Mouse (Mus musculus): ENCODE results near the gene Tesc. TPM values are rescaled to one million over a fixed set of nuclear protein-coding genes. Genes with fewer than 3 reads are reported as not detected.

Tesc gene
- polyA plus RNA-seq, 1 experiment from 2014 or later = 29.4 TPM

DNA sequence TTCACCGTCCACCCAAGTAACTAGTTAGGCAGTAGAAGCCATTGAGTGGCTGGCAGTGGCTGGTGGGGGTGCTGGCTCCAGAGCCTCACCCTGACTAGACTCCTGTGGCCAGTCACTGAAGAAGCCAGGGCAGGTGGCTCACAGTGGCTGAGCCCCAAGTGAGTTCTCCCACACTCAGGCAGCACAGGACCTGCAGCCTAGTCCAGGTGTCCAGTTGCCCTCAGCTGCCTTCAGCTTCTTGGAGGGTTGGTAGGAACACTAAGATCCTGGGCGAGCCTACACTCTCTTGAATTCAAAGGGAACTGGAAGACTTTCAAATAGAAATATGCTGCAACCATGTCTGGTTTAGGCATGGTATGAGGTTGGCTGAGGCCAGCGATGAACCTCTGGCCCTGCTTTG, 39.7 kb upstream of the Tesc start:
- ATAC-seq (replicated peaks; ENCODE audit: low FRiP score, low read depth) (no peak), DNase-seq (ENCODE audit: low spot score) (no peak)
- no peaks in the 10 kb centered on the region for H3K27me3 ChIP-seq (ENCODE audit: insufficient read depth, low read length)
- peaks cover 71% of the 10 kb centered on the region for H3K36me3 ChIP-seq (ENCODE audit: insufficient read depth, low read length)
- TF ChIP-seq CTCF (IDR thresholded peaks at IDR 0.05; ENCODE audit: low read depth) = no peak
- WGBS = 86% methylated on average over 3 of the region's 3 CpGs
- no peak overlapping the region for H3K9ac ChIP-seq (ENCODE audit: low read depth, low read length)
- H3K4me2 ChIP-seq (ENCODE audit: low read length) = no peak overlapping the region
- no peak overlapping the region for H3K4me3 ChIP-seq (replicated peaks; ENCODE audit: low read depth, low read length)
- no peaks in the 10 kb centered on the region for H3K4me1 ChIP-seq (replicated peaks; ENCODE audit: insufficient read depth, low read length)
- no peak overlapping the region for H3K27ac ChIP-seq
- no peaks in the 10 kb centered on the region for H3K9me3 ChIP-seq (replicated peaks; ENCODE audit: low read length)

DNA sequence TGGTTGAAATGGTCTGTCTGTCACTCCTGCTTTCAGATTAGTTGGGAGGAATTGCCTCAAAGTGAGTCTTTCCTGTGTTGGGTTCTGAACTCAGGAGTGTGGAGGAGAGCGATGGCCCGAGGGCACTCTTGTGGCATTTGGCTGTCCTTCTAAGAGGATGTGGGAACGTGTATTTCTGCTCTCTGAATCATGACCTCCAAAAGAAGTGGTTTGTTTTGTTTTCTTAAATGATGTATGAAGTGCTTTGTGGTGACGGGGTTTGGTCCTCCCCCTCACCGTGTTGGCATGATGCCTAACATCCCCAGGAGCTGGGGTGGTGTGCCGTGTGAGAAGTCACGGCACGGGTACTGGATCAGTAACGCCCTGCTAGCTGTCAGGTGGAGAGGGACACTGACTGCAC, 39.2 kb upstream of the Tesc start:
- Histone ChIP-seq H3K27me3 (ENCODE audit: insufficient read depth, low read length) (no peaks in the 10 kb centered on the region), H3K9ac (ENCODE audit: low read depth, low read length) (no peak overlapping the region), H3K4me2 (ENCODE audit: low read length) (no peak overlapping the region), H3K4me3 (replicated peaks; ENCODE audit: low read depth, low read length) (no peak overlapping the region), H3K36me3 (ENCODE audit: insufficient read depth, low read length) (peaks cover 69% of the 10 kb centered on the region), H3K4me1 (replicated peaks; ENCODE audit: insufficient read depth, low read length) (no peaks in the 10 kb centered on the region), H3K9me3 (replicated peaks; ENCODE audit: low read length) (no peaks in the 10 kb centered on the region), H3K27ac (no peak overlapping the region)
- WGBS = 56% methylated on average over 9 of the region's 9 CpGs
- no peak for DNase-seq (ENCODE audit: low spot score)
- no peak for TF ChIP-seq CTCF (IDR thresholded peaks at IDR 0.05; ENCODE audit: low read depth)
- no peak for ATAC-seq (replicated peaks; ENCODE audit: low FRiP score, low read depth)

DNA sequence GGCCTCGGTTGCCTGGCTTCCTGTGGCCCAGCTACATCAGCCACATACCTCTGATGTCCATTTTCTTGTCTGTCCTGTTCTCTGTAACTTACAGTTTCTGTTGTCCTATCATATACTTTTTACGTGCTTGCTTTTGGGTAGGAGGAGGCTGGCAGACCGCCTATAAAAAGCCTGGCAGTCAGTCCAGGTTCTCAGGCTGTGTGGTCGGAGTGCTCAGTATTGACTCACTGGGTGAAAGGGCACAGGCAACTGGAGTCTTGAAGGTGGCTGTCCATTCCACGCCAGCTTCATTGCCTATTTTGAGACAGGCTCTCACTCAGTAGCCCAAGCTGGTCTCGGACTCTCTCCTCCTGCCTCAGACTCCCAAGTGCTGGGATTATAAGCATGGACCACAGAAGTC, 37.8 kb upstream of the Tesc start:
- H3K4me2 ChIP-seq (ENCODE audit: low read length) = no peak overlapping the region
- H3K4me1 ChIP-seq (replicated peaks; ENCODE audit: insufficient read depth, low read length) = no peaks in the 10 kb centered on the region
- ATAC-seq (replicated peaks; ENCODE audit: low FRiP score, low read depth) (no peak), DNase-seq (ENCODE audit: low spot score) (no peak)
- TF ChIP-seq CTCF (IDR thresholded peaks at IDR 0.05; ENCODE audit: low read depth) = no peak
- no peak overlapping the region for H3K9ac ChIP-seq (ENCODE audit: low read depth, low read length)
- WGBS = 85% methylated on average over 6 of the region's 6 CpGs
- no peak overlapping the region for H3K27ac ChIP-seq
- H3K4me3 ChIP-seq (replicated peaks; ENCODE audit: low read depth, low read length) = no peak overlapping the region
- peaks cover 78% of the 10 kb centered on the region for H3K36me3 ChIP-seq (ENCODE audit: insufficient read depth, low read length)
- H3K9me3 ChIP-seq (replicated peaks; ENCODE audit: low read length) = no peaks in the 10 kb centered on the region
- no peaks in the 10 kb centered on the region for H3K27me3 ChIP-seq (ENCODE audit: insufficient read depth, low read length)

- ATAC-seq (replicated peaks; ENCODE audit: low FRiP score, low read depth) = no peak
- no peaks in the 10 kb centered on the region for H3K4me1 ChIP-seq (replicated peaks; ENCODE audit: insufficient read depth, low read length)
- no peak overlapping the region for H3K9ac ChIP-seq (ENCODE audit: low read depth, low read length)
- no peak overlapping the region for H3K4me3 ChIP-seq (replicated peaks; ENCODE audit: low read depth, low read length)
- 73% methylated on average over 3 of the region's 3 CpGs for WGBS
- H3K4me2 ChIP-seq (ENCODE audit: low read length) = no peak overlapping the region
- H3K27ac ChIP-seq = no peak overlapping the region
- no peaks in the 10 kb centered on the region for H3K27me3 ChIP-seq (ENCODE audit: insufficient read depth, low read length)
- no peak for DNase-seq (ENCODE audit: low spot score)
- H3K9me3 ChIP-seq (replicated peaks; ENCODE audit: low read length) = no peaks in the 10 kb centered on the region
- no peak for TF ChIP-seq CTCF (IDR thresholded peaks at IDR 0.05; ENCODE audit: low read depth)
- peaks cover 86% of the 10 kb centered on the region for H3K36me3 ChIP-seq (ENCODE audit: insufficient read depth, low read length)
Observed at GRCm38 (mm10) chr5:117990957-117991356, 36.6 kb upstream of the Tesc start.

DNA sequence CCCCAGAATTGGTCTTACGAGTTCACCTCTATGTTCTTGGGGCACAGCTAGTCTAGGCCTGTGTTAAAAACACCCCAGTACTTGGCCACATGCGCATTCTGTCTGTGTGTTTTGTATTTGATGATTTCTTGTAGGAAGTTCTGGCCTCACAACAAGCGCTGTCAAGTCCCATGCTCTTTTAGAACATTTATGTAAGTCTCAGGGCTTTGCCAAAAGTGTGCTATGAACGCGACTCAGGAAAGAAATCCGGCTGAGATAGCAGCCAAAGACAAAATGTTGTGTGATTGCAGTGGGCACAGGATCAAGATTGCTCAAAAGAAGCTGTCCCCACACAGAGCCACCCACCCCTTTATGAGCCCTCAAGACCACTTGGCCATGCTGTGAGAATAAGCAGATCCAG, 34.0 kb upstream of the Tesc start:
- ATAC-seq (replicated peaks; ENCODE audit: low FRiP score, low read depth) = no peak
- 91% methylated on average over 6 of the region's 6 CpGs for WGBS

GRCm38 (mm10) chr5:117995372-117995901, 32.1 kb upstream of the Tesc start:
- 85% methylated on average over 8 of the region's 8 CpGs for WGBS
- no peak overlapping the region for H3K4me2 ChIP-seq (ENCODE audit: low read length)
- no peaks in the 10 kb centered on the region for H3K4me1 ChIP-seq (replicated peaks; ENCODE audit: insufficient read depth, low read length)
- H3K4me3 ChIP-seq (replicated peaks; ENCODE audit: low read depth, low read length) = no peak overlapping the region
- no peak for TF ChIP-seq CTCF (IDR thresholded peaks at IDR 0.05; ENCODE audit: low read depth)
- ATAC-seq (replicated peaks; ENCODE audit: low FRiP score, low read depth) (no peak), DNase-seq (ENCODE audit: low spot score) (no peak)
- no peaks in the 10 kb centered on the region for H3K9me3 ChIP-seq (replicated peaks; ENCODE audit: low read length)
- H3K36me3 ChIP-seq (ENCODE audit: insufficient read depth, low read length) = peaks cover 77% of the 10 kb centered on the region
- no peak overlapping the region for H3K27ac ChIP-seq
- no peaks in the 10 kb centered on the region for H3K27me3 ChIP-seq (ENCODE audit: insufficient read depth, low read length)
- no peak overlapping the region for H3K9ac ChIP-seq (ENCODE audit: low read depth, low read length)

More for the DNA sequence above, 34.0 kb upstream of the Tesc start:
- TF ChIP-seq CTCF (IDR thresholded peaks at IDR 0.05; ENCODE audit: low read depth) = no peak
- Histone ChIP-seq H3K4me1 (replicated peaks; ENCODE audit: insufficient read depth, low read length) (no peaks in the 10 kb centered on the region), H3K36me3 (ENCODE audit: insufficient read depth, low read length) (peaks cover 83% of the 10 kb centered on the region), H3K27me3 (ENCODE audit: insufficient read depth, low read length) (no peaks in the 10 kb centered on the region), H3K4me2 (ENCODE audit: low read length) (no peak overlapping the region), H3K27ac (no peak overlapping the region), H3K9me3 (replicated peaks; ENCODE audit: low read length) (no peaks in the 10 kb centered on the region), H3K9ac (ENCODE audit: low read depth, low read length) (no peak overlapping the region), H3K4me3 (replicated peaks; ENCODE audit: low read depth, low read length) (no peak overlapping the region)
- DNase-seq (ENCODE audit: low spot score) = no peak

DNA sequence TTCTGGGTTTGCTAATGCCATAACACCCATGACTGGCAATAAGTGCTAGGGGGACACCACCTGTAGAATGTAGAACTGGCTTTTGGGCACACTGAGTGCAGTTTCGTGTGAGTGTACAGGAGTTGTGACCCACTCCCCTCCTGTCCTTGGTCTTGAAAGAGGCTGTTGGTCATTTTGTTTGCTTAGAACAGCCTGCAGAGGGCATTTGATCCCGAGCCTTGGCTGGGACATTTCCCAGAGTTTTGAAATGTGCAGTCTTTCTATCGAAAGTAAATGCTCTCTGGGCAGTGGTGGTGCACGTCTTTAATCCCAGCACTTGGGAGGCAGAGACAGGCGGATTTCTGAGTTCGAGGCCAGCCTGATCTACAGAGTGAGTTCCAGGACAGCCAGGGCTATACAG, 31.6 kb upstream of the Tesc start:
- no peak overlapping the region for H3K4me3 ChIP-seq (replicated peaks; ENCODE audit: low read depth, low read length)
- H3K4me2 ChIP-seq (ENCODE audit: low read length) = no peak overlapping the region
- WGBS = 81% methylated on average over 6 of the region's 6 CpGs
- H3K36me3 ChIP-seq (ENCODE audit: insufficient read depth, low read length) = peaks cover 77% of the 10 kb centered on the region
- DNase-seq (ENCODE audit: low spot score) = no peak
- no peak for TF ChIP-seq CTCF (IDR thresholded peaks at IDR 0.05; ENCODE audit: low read depth)
- no peak for ATAC-seq (replicated peaks; ENCODE audit: low FRiP score, low read depth)
- H3K9me3 ChIP-seq (replicated peaks; ENCODE audit: low read length) = no peaks in the 10 kb centered on the region
- H3K27me3 ChIP-seq (ENCODE audit: insufficient read depth, low read length) = no peaks in the 10 kb centered on the region
- no peaks in the 10 kb centered on the region for H3K4me1 ChIP-seq (replicated peaks; ENCODE audit: insufficient read depth, low read length)
- H3K27ac ChIP-seq = no peak overlapping the region
- no peak overlapping the region for H3K9ac ChIP-seq (ENCODE audit: low read depth, low read length)
